Mouse (Mus musculus): ENCODE results near the gene Nckap5.

- TF ChIP-seq CTCF (IDR thresholded peaks at IDR 0.05; ENCODE audit: control insufficient read depth, insufficient read depth, insufficient read length) (no peak), USF1 (IDR thresholded peaks at IDR 0.05; ENCODE audit: low read depth) (no peak), MAX (IDR thresholded peaks at IDR 0.05) (no peak), CEBPB (IDR thresholded peaks at IDR 0.05; ENCODE audit: low read depth) (no peak)
Observed at GRCm38 (mm10) chr1:126183751-126184150, 646.8 kb downstream of the Nckap5 start.

Data from C2C12 (cell line).